Mouse (Mus musculus) testis, adult 2 months (tissue): ENCODE data around the gene Mgst3.

Experiments
- CTCF ChIP-seq: fragments of 200-500 bp; IDR thresholded peaks from 2 replicates; pipeline ENCODE4 v1.5.1; 2012; ENCODE audit warnings: low read depth, mild to moderate bottlenecking, inconsistent platforms, low read length, moderate library complexity; ENCODE audit not compliant: control insufficient read depth, insufficient read depth, insufficient replicate concordance
- POLR2A ChIP-seq: fragments of 200-500 bp; IDR thresholded peaks from 2 replicates; pipeline ENCODE4 v1.6.1; 2012; ENCODE audit warnings: low read depth, mild to moderate bottlenecking, inconsistent platforms, low read length, moderate library complexity; ENCODE audit not compliant: control insufficient read depth

GRCm38 (mm10) chr1:167362819-167363218, 30.8 kb downstream of the Mgst3 start:
- TF ChIP-seq CTCF = no peak
- no peak for TF ChIP-seq POLR2A
